Mouse (Mus musculus): ENCODE data around the gene Itpripl2. TPM values are rescaled to one million over a fixed set of nuclear protein-coding genes. Genes with fewer than 3 reads are reported as not detected.

The Itpripl2 gene
- total and polyA plus RNA-seq, 2 experiments from 2014 or later = 0.52 to 5.4 TPM

- no peak for TF ChIP-seq CTCF (IDR thresholded peaks at IDR 0.05)
Measured at GRCm38 (mm10) chr7:118502333-118502732, 10.6 kb upstream of the Itpripl2 start.

DNA sequence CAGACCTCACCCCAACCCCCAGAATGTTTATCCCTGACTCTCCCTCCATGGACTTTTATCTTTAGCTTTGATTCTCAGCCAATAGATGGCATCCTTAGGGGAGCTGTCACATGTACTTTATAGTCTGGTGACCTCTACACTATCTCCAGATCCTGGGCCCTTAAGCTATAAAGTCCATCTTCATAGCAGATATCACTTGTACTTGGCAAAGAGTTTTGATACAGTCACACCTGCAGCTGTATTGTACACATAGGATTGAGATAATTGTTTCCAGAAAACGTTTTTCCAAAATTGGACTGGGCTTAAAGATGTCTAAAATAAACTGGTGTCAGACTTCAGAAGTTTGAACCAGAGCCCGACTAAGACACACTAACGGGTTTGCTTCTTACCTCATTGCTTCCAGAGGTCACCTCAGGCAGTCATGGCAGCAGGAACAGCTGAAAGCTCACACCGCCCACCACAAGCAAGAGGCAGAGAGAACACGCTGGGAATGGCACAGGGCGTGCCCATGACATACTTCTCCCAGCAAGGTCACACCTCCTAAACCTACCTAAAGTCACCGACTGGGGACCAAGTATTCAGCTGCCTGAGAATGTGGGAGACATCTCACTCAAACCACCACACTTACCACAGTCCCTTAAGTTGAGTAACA, 8.1 kb upstream of the Itpripl2 start:
- H3K9ac ChIP-seq (replicated peaks; ENCODE audit: low read length, poor library complexity, severe bottlenecking) = no peak overlapping the region
- no peak overlapping the region for H3K27ac ChIP-seq (ENCODE audit: low read depth, low read length)
- H3K9me3 ChIP-seq (ENCODE audit: low read length) = no peaks in the 10 kb centered on the region
- H3K4me3 ChIP-seq (ENCODE audit: low read depth, low read length) = no peak overlapping the region
- no peak overlapping the region for H3K4me2 ChIP-seq (ENCODE audit: low read depth, low read length, poor library complexity, severe bottlenecking)
- no peak for TF ChIP-seq CTCF (IDR thresholded peaks at IDR 0.05)
- H3K4me1 ChIP-seq (ENCODE audit: insufficient read depth, low read length) = no peaks in the 10 kb centered on the region
- WGBS = 81% methylated on average over 7 of the region's 7 CpGs
- no peaks in the 10 kb centered on the region for H3K27me3 ChIP-seq (ENCODE audit: insufficient read depth, low read length)
- no peaks in the 10 kb centered on the region for H3K36me3 ChIP-seq (ENCODE audit: insufficient read depth, low read length)
- DNase-seq (ENCODE audit: low spot score) (no peak), ATAC-seq (ENCODE audit: low FRiP score) (no peak)

More at GRCm38 (mm10) chr7:118502333-118502732, 10.6 kb upstream of the Itpripl2 start:
- Histone ChIP-seq H3K9me3 (ENCODE audit: low read length) (no peaks in the 10 kb centered on the region), H3K36me3 (ENCODE audit: insufficient read depth, low read length) (no peaks in the 10 kb centered on the region), H3K4me1 (ENCODE audit: insufficient read depth, low read length) (no peaks in the 10 kb centered on the region), H3K4me3 (ENCODE audit: low read depth, low read length) (no peak overlapping the region), H3K27me3 (ENCODE audit: insufficient read depth, low read length) (no peaks in the 10 kb centered on the region), H3K9ac (replicated peaks; ENCODE audit: low read length, poor library complexity, severe bottlenecking) (no peak overlapping the region), H3K4me2 (ENCODE audit: low read depth, low read length, poor library complexity, severe bottlenecking) (no peak overlapping the region), H3K27ac (ENCODE audit: low read depth, low read length) (no peak overlapping the region)
- WGBS = 67% methylated on average over 8 of the region's 8 CpGs
- ATAC-seq (ENCODE audit: low FRiP score) (no peak), DNase-seq (ENCODE audit: low spot score) (no peak)

DNA sequence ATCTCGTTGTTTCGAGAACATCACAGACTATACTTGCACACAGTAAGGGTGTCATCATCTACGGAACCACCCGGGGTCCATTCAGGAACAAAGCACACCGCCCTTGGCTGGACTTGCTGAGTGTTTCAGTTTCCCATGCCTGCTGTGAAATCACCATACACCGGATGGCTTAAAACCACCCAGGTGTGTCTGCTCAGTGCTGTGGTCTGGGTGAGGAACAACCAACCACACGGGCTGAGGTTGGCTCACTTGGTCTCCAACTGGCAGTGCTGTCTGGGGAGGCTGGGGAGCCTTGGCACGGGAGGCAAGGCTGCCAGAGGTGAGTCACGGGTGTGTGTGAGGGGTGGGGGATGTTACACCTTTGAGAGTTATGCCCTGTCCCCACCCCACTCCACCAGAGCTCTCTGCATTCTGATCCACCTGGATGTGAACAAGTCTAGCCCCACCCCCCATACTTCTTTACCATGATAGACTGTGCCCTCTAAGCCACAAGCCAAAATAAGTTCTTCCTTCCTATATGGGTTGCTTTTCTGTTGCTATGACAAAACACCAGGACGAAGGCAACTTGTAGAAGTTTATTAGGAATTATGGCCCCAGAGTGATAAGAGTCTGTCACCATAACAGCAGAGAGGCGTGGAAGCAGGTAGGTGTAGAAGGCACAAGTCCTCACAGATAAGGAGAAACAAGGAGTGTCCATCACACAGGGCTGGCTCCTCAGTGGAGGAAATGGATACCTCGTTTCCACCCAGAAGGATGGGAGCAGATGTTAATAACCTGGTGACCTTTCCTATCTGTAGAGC, 7.4 kb upstream of the Itpripl2 start:
- Histone ChIP-seq H3K4me1 (ENCODE audit: insufficient read depth, low read length) (no peaks in the 10 kb centered on the region), H3K27ac (ENCODE audit: low read depth, low read length) (no peak overlapping the region), H3K27me3 (ENCODE audit: insufficient read depth, low read length) (no peaks in the 10 kb centered on the region), H3K9ac (replicated peaks; ENCODE audit: low read length, poor library complexity, severe bottlenecking) (no peak overlapping the region), H3K36me3 (ENCODE audit: insufficient read depth, low read length) (no peaks in the 10 kb centered on the region), H3K4me3 (ENCODE audit: low read depth, low read length) (no peak overlapping the region), H3K4me2 (ENCODE audit: low read depth, low read length, poor library complexity, severe bottlenecking) (no peak overlapping the region), H3K9me3 (ENCODE audit: low read length) (no peaks in the 10 kb centered on the region)
- ATAC-seq (ENCODE audit: low FRiP score) = no peak
- WGBS = 83% methylated on average over 12 of the region's 12 CpGs
- DNase-seq (ENCODE audit: low spot score) = no peak
- TF ChIP-seq CTCF (IDR thresholded peaks at IDR 0.05) = no peak

- no peak for DNase-seq (ENCODE audit: low spot score)
- 74% methylated on average over 4 of the region's 4 CpGs for WGBS
Measured at GRCm38 (mm10) chr7:118494892-118495579, 3.3 kb upstream of the Itpripl2 start.

GRCm38 (mm10) chr7:118493892-118494291, 2.1 kb upstream of the Itpripl2 start:
- no peak overlapping the region for H3K9ac ChIP-seq (replicated peaks; ENCODE audit: low read length, poor library complexity, severe bottlenecking)
- H3K27ac ChIP-seq (ENCODE audit: low read depth, low read length) = no peak overlapping the region
- WGBS = 88% methylated on average over 9 of the region's 9 CpGs
- no peak for TF ChIP-seq CTCF (IDR thresholded peaks at IDR 0.05)
- DNase-seq (ENCODE audit: low spot score) = no peak
- no peaks in the 10 kb centered on the region for H3K9me3 ChIP-seq (ENCODE audit: low read length)
- no peak overlapping the region for H3K4me2 ChIP-seq (ENCODE audit: low read depth, low read length, poor library complexity, severe bottlenecking)
- no peaks in the 10 kb centered on the region for H3K36me3 ChIP-seq (ENCODE audit: insufficient read depth, low read length)
- H3K27me3 ChIP-seq (ENCODE audit: insufficient read depth, low read length) = peaks cover 37% of the 10 kb centered on the region
- H3K4me3 ChIP-seq (ENCODE audit: low read depth, low read length) = no peak overlapping the region
- ATAC-seq (ENCODE audit: low FRiP score) = no peak
- peaks cover 6% of the 10 kb centered on the region; the same call in 1 of the 2 replicates for H3K4me1 ChIP-seq (ENCODE audit: insufficient read depth, low read length)

More at GRCm38 (mm10) chr7:118494892-118495579, 3.3 kb upstream of the Itpripl2 start:
- no peak for ATAC-seq (ENCODE audit: low FRiP score)
- peaks cover 30% of the 10 kb centered on the region for H3K27me3 ChIP-seq (ENCODE audit: insufficient read depth, low read length)
- peaks cover 6% of the 10 kb centered on the region; the same call in 1 of the 2 replicates for H3K4me1 ChIP-seq (ENCODE audit: insufficient read depth, low read length)
- TF ChIP-seq CTCF (IDR thresholded peaks at IDR 0.05) = no peak
- H3K9ac ChIP-seq (replicated peaks; ENCODE audit: low read length, poor library complexity, severe bottlenecking) = no peak overlapping the region
- no peaks in the 10 kb centered on the region for H3K9me3 ChIP-seq (ENCODE audit: low read length)
- no peaks in the 10 kb centered on the region for H3K36me3 ChIP-seq (ENCODE audit: insufficient read depth, low read length)
- H3K4me2 ChIP-seq (ENCODE audit: low read depth, low read length, poor library complexity, severe bottlenecking) = no peak overlapping the region
- no peak overlapping the region for H3K4me3 ChIP-seq (ENCODE audit: low read depth, low read length)
- H3K27ac ChIP-seq (ENCODE audit: low read depth, low read length) = no peak overlapping the region

All from midbrain, postnatal 0 days (tissue).